Mouse (Mus musculus) olfactory bulb, adult 2 months (tissue): ENCODE results near the gene Slc22a4.

Experiments
- CTCF ChIP-seq: fragments of 200-500 bp; IDR thresholded peaks from 2 replicates; pipeline ENCODE4 v1.5.1; 2012; ENCODE audit warnings: low read depth, mild to moderate bottlenecking, low read length, moderate library complexity; ENCODE audit not compliant: insufficient read depth
- POLR2A ChIP-seq: fragments of 200-500 bp; IDR thresholded peaks from 2 replicates; pipeline ENCODE4 v1.6.1; 2012; ENCODE audit warnings: mild to moderate bottlenecking, low read depth, low read length, moderate library complexity; ENCODE audit not compliant: insufficient read depth

- TF ChIP-seq POLR2A (no peak), CTCF (no peak)
Measured at GRCm38 (mm10) chr11:54050205-54050604, 22.3 kb upstream of the Slc22a4 start.
